Mouse (Mus musculus) thymus, adult 2 months (tissue): ENCODE data around the gene Aff3.

Source experiments
- CTCF ChIP-seq: fragments of 200-500 bp; IDR thresholded peaks from 2 replicates; pipeline ENCODE4 v1.5.1; 2012; ENCODE audit warnings: mild to moderate bottlenecking, control low read depth, low read length, moderate library complexity, borderline replicate concordance; ENCODE audit not compliant: control insufficient read depth, poor library complexity, insufficient read depth; ENCODE audit errors: extremely low read depth
- POLR2A ChIP-seq: fragments of 200-500 bp; IDR thresholded peaks from 2 replicates; pipeline ENCODE4 v1.6.1; 2012; ENCODE audit warnings: mild to moderate bottlenecking, low read length, control low read depth, moderate library complexity; ENCODE audit not compliant: control insufficient read depth, poor library complexity, insufficient read depth; ENCODE audit errors: extremely low read depth

DNA sequence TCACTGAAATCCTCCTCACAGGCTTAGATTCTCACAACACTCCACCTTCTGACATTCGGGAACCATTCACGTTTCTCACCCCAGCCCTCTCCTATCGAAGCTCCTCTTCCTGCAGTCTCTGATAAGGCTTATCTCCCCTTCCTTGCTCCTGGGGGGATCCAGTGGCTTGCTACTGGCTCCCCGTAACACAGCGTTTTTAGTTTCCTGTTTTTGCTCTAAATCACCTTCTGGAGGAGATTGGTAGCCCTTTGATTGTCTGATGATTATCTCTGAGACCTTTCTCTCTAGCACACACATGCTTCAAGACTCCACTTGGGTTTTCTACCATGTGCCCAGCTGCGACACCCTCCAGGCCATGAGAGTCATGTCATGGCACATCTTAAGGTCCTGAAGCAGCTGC lies 165.3 kb downstream of the Aff3 start:
- TF ChIP-seq POLR2A (no peak), CTCF (no peak)
